Mouse (Mus musculus): ENCODE measurements around the gene Nectin2. TPM values are rescaled to one million over a fixed set of nuclear protein-coding genes. Genes with fewer than 3 reads are reported as not detected.
A peak's percentile ranks its signal among the peaks of the same experiment; 100 is the strongest.

Nectin2 gene
- polyA plus RNA-seq, 1 experiment, result 71.8 TPM

- Histone ChIP-seq H3K27ac (ENCODE audit: control insufficient read depth, insufficient read depth, low read depth, low read length) (no peak overlapping the region), H3K4me3 (ENCODE audit: control insufficient read depth, low read depth, low read length) (no peak overlapping the region)
These were observed 27.5 kb downstream of the Nectin2 start for GRCm38 (mm10) chr7:19722754-19723195.

GRCm38 (mm10) chr7:19719200-19719599 lies 31.1 kb downstream of the Nectin2 start:
- Histone ChIP-seq H3K27me3 (ENCODE audit: control insufficient read depth, insufficient read depth, low read length) (no peaks in the 10 kb centered on the region), H3K4me3 (ENCODE audit: control insufficient read depth, low read depth, low read length) (no peak overlapping the region), H3K27ac (ENCODE audit: control insufficient read depth, insufficient read depth, low read depth, low read length) (no peak overlapping the region), H3K4me1 (ENCODE audit: control insufficient read depth, insufficient read depth, low read length) (no peaks in the 10 kb centered on the region; the same call in 1 of the 2 replicates), H3K36me3 (ENCODE audit: control insufficient read depth, insufficient read depth, low read length) (no peaks in the 10 kb centered on the region)
- no peak for TF ChIP-seq POLR2A (IDR thresholded peaks at IDR 0.05; ENCODE audit: control insufficient read depth, low read depth, low read length)
- TF ChIP-seq CTCF (IDR thresholded peaks at IDR 0.05; ENCODE audit: control insufficient read depth, insufficient read depth, insufficient replicate concordance, low read depth, low read length), result no peak

More at GRCm38 (mm10) chr7:19722754-19723195, 27.5 kb downstream of the Nectin2 start:
- Histone ChIP-seq H3K27me3 (ENCODE audit: control insufficient read depth, insufficient read depth, low read length) (no peaks in the 10 kb centered on the region), H3K4me1 (ENCODE audit: control insufficient read depth, insufficient read depth, low read length) (no peaks in the 10 kb centered on the region), H3K36me3 (ENCODE audit: control insufficient read depth, insufficient read depth, low read length) (no peaks in the 10 kb centered on the region)
- no peak for TF ChIP-seq POLR2A (IDR thresholded peaks at IDR 0.05; ENCODE audit: control insufficient read depth, low read depth, low read length)
- no peak for TF ChIP-seq CTCF (IDR thresholded peaks at IDR 0.05; ENCODE audit: control insufficient read depth, insufficient read depth, insufficient replicate concordance, low read depth, low read length)

GRCm38 (mm10) chr7:19718297-19718952 lies 31.9 kb downstream of the Nectin2 start:
- TF ChIP-seq POLR2A (IDR thresholded peaks at IDR 0.05; ENCODE audit: control insufficient read depth, low read depth, low read length), result no peak
- TF ChIP-seq CTCF (IDR thresholded peaks at IDR 0.05; ENCODE audit: control insufficient read depth, insufficient read depth, insufficient replicate concordance, low read depth, low read length), result no peak
- no peaks in the 10 kb centered on the region for H3K27me3 ChIP-seq (ENCODE audit: control insufficient read depth, insufficient read depth, low read length)
- no peaks in the 10 kb centered on the region for H3K36me3 ChIP-seq (ENCODE audit: control insufficient read depth, insufficient read depth, low read length)
- H3K4me1 ChIP-seq (ENCODE audit: control insufficient read depth, insufficient read depth, low read length), result no peaks in the 10 kb centered on the region; the same call in none of the 2 replicates
- H3K27ac ChIP-seq (ENCODE audit: control insufficient read depth, insufficient read depth, low read depth, low read length), result no peak overlapping the region
- no peak overlapping the region for H3K4me3 ChIP-seq (ENCODE audit: control insufficient read depth, low read depth, low read length)

- Histone ChIP-seq H3K4me3 (ENCODE audit: control insufficient read depth, low read depth, low read length) (no peak overlapping the region), H3K27ac (ENCODE audit: control insufficient read depth, insufficient read depth, low read depth, low read length) (no peak overlapping the region), H3K36me3 (ENCODE audit: control insufficient read depth, insufficient read depth, low read length) (no peaks in the 10 kb centered on the region; the same call in 1 of the 2 replicates), H3K4me1 (ENCODE audit: control insufficient read depth, insufficient read depth, low read length) (no peaks in the 10 kb centered on the region; the same call in none of the 2 replicates), H3K27me3 (ENCODE audit: control insufficient read depth, insufficient read depth, low read length) (no peaks in the 10 kb centered on the region)
- TF ChIP-seq CTCF (IDR thresholded peaks at IDR 0.05; ENCODE audit: control insufficient read depth, insufficient read depth, insufficient replicate concordance, low read depth, low read length), result no peak
- TF ChIP-seq POLR2A (IDR thresholded peaks at IDR 0.05; ENCODE audit: control insufficient read depth, low read depth, low read length), result no peak
These were observed 32.9 kb downstream of the Nectin2 start for GRCm38 (mm10) chr7:19717346-19717745.

- no peak overlapping the region for H3K27ac ChIP-seq (ENCODE audit: control insufficient read depth, insufficient read depth, low read depth, low read length)
- H3K36me3 ChIP-seq (ENCODE audit: control insufficient read depth, insufficient read depth, low read length), result no peaks in the 10 kb centered on the region; the same call in 1 of the 2 replicates
- TF ChIP-seq CTCF (IDR thresholded peaks at IDR 0.05; ENCODE audit: control insufficient read depth, insufficient read depth, insufficient replicate concordance, low read depth, low read length) (no peak), POLR2A (IDR thresholded peaks at IDR 0.05; ENCODE audit: control insufficient read depth, low read depth, low read length) (no peak)
- H3K4me1 ChIP-seq (ENCODE audit: control insufficient read depth, insufficient read depth, low read length), result no peaks in the 10 kb centered on the region; the same call in none of the 2 replicates
- H3K4me3 ChIP-seq (ENCODE audit: control insufficient read depth, low read depth, low read length), result no peak overlapping the region
- no peaks in the 10 kb centered on the region for H3K27me3 ChIP-seq (ENCODE audit: control insufficient read depth, insufficient read depth, low read length)
These were observed 33.5 kb downstream of the Nectin2 start for GRCm38 (mm10) chr7:19716822-19717221.

- Histone ChIP-seq H3K27ac (ENCODE audit: control insufficient read depth, insufficient read depth, low read depth, low read length) (peak overlapping the region; percentile 91), H3K27me3 (ENCODE audit: control insufficient read depth, insufficient read depth, low read length) (no peaks in the 10 kb centered on the region), H3K4me1 (ENCODE audit: control insufficient read depth, insufficient read depth, low read length) (no peaks in the 10 kb centered on the region; the same call in none of the 2 replicates), H3K4me3 (ENCODE audit: control insufficient read depth, low read depth, low read length) (peak overlapping the region; percentile 91), H3K36me3 (ENCODE audit: control insufficient read depth, insufficient read depth, low read length) (peaks cover 1% of the 10 kb centered on the region)
- no peak for TF ChIP-seq POLR2A (IDR thresholded peaks at IDR 0.05; ENCODE audit: control insufficient read depth, low read depth, low read length)
These were observed 34.1 kb downstream of the Nectin2 start for GRCm38 (mm10) chr7:19716055-19716682.

- Histone ChIP-seq H3K36me3 (ENCODE audit: control insufficient read depth, insufficient read depth, low read length) (peaks cover 1% of the 10 kb centered on the region), H3K4me3 (ENCODE audit: control insufficient read depth, low read depth, low read length) (peak within 1 kb of the TSS; percentile 91), H3K27ac (ENCODE audit: control insufficient read depth, insufficient read depth, low read depth, low read length) (peak within 1 kb of the TSS; percentile 91), H3K4me1 (ENCODE audit: control insufficient read depth, insufficient read depth, low read length) (no peaks in the 10 kb centered on the region; the same call in none of the 2 replicates), H3K27me3 (ENCODE audit: control insufficient read depth, insufficient read depth, low read length) (no peaks in the 10 kb centered on the region)
- TF ChIP-seq CTCF (IDR thresholded peaks at IDR 0.05; ENCODE audit: control insufficient read depth, insufficient read depth, insufficient replicate concordance, low read depth, low read length), result no peak
- peak; percentile 77 for TF ChIP-seq POLR2A (IDR thresholded peaks at IDR 0.05; ENCODE audit: control insufficient read depth, low read depth, low read length)
These were observed 34.8 kb downstream of the Nectin2 start, which contains the start of gene Tomm40 for GRCm38 (mm10) chr7:19715239-19716054. TSS of gene Tomm40 (minus strand) at chr7:19715438.

All from testis, adult 2 months (tissue).